Mouse (Mus musculus): ENCODE measurements around the gene Gria1. TPM values are rescaled to one million over a fixed set of nuclear protein-coding genes. Genes with fewer than 3 reads are reported as not detected.

Gene Gria1
- total and polyA plus RNA-seq, 2 experiments: 0.83 TPM; not detected in 1

- no peak for DNase-seq (ENCODE audit: extremely low read depth, low read depth, low spot score)
- H3K4me3 ChIP-seq (ENCODE audit: insufficient read depth, low read depth, low read length): no peak overlapping the region
- H3K36me3 ChIP-seq (ENCODE audit: control insufficient read depth, insufficient read depth, low read length): no peaks in the 10 kb centered on the region
- H3K9ac ChIP-seq (ENCODE audit: low read depth, low read length): no peak overlapping the region
- no peak overlapping the region for H3K27ac ChIP-seq (replicated peaks; ENCODE audit: insufficient read depth, low read depth, low read length)
- H3K27me3 ChIP-seq (ENCODE audit: control insufficient read depth, insufficient read depth, low read length): no peaks in the 10 kb centered on the region; the same call in 1 of the 2 replicates
- H3K79me2 ChIP-seq (ENCODE audit: control insufficient read depth, insufficient read depth, low read length): no peaks in the 10 kb centered on the region
- no peaks in the 10 kb centered on the region for H3K4me1 ChIP-seq (ENCODE audit: control insufficient read depth, insufficient read depth, low read length)
- TF ChIP-seq POLR2A (IDR thresholded peaks at IDR 0.05; ENCODE audit: extremely low read depth, insufficient read depth, low read length) (no peak), CTCF (IDR thresholded peaks at IDR 0.05; ENCODE audit: low read depth, low read length) (no peak)
- 67% methylated on average over 5 of the region's 5 CpGs for WGBS
Observed at GRCm38 (mm10) chr11:57100491-57100890, 89.3 kb downstream of the Gria1 start.

- Histone ChIP-seq H3K79me2 (ENCODE audit: control insufficient read depth, insufficient read depth, low read length) (no peaks in the 10 kb centered on the region), H3K27me3 (ENCODE audit: control insufficient read depth, insufficient read depth, low read length) (no peaks in the 10 kb centered on the region; the same call in 1 of the 2 replicates), H3K36me3 (ENCODE audit: control insufficient read depth, insufficient read depth, low read length) (no peaks in the 10 kb centered on the region), H3K4me1 (ENCODE audit: control insufficient read depth, insufficient read depth, low read length) (no peaks in the 10 kb centered on the region), H3K9ac (ENCODE audit: low read depth, low read length) (no peak overlapping the region), H3K27ac (replicated peaks; ENCODE audit: insufficient read depth, low read depth, low read length) (no peak overlapping the region), H3K4me3 (ENCODE audit: insufficient read depth, low read depth, low read length) (no peak overlapping the region)
- DNase-seq (ENCODE audit: extremely low read depth, low read depth, low spot score): no peak
- WGBS: 62% methylated on average over 5 of the region's 5 CpGs
- TF ChIP-seq POLR2A (IDR thresholded peaks at IDR 0.05; ENCODE audit: extremely low read depth, insufficient read depth, low read length) (no peak), CTCF (IDR thresholded peaks at IDR 0.05; ENCODE audit: low read depth, low read length) (no peak)
Observed at GRCm38 (mm10) chr11:57103751-57104254, 92.6 kb downstream of the Gria1 start.

GRCm38 (mm10) chr11:57105683-57106082 is 94.5 kb downstream of the Gria1 start:
- H3K4me3 ChIP-seq (ENCODE audit: insufficient read depth, low read depth, low read length): no peak overlapping the region
- DNase-seq (ENCODE audit: extremely low read depth, low read depth, low spot score): no peak
- no peak overlapping the region for H3K9ac ChIP-seq (ENCODE audit: low read depth, low read length)
- no peaks in the 10 kb centered on the region for H3K36me3 ChIP-seq (ENCODE audit: control insufficient read depth, insufficient read depth, low read length)
- no peaks in the 10 kb centered on the region for H3K79me2 ChIP-seq (ENCODE audit: control insufficient read depth, insufficient read depth, low read length)
- H3K27ac ChIP-seq (replicated peaks; ENCODE audit: insufficient read depth, low read depth, low read length): no peak overlapping the region
- H3K4me1 ChIP-seq (ENCODE audit: control insufficient read depth, insufficient read depth, low read length): no peaks in the 10 kb centered on the region
- H3K27me3 ChIP-seq (ENCODE audit: control insufficient read depth, insufficient read depth, low read length): no peaks in the 10 kb centered on the region; the same call in 1 of the 2 replicates
- TF ChIP-seq POLR2A (IDR thresholded peaks at IDR 0.05; ENCODE audit: extremely low read depth, insufficient read depth, low read length) (no peak), CTCF (IDR thresholded peaks at IDR 0.05; ENCODE audit: low read depth, low read length) (no peak)
- WGBS: 77% methylated on average over 3 of the region's 3 CpGs

- no peak for TF ChIP-seq POLR2A (IDR thresholded peaks at IDR 0.05; ENCODE audit: extremely low read depth, insufficient read depth, low read length)
- no peak for TF ChIP-seq CTCF (IDR thresholded peaks at IDR 0.05; ENCODE audit: low read depth, low read length)
Observed at GRCm38 (mm10) chr11:57112386-57112785, 101.2 kb downstream of the Gria1 start.

GRCm38 (mm10) chr11:57114410-57114809 is 103.2 kb downstream of the Gria1 start:
- H3K4me3 ChIP-seq (ENCODE audit: insufficient read depth, low read depth, low read length): no peak overlapping the region
- no peak overlapping the region for H3K9ac ChIP-seq (ENCODE audit: low read depth, low read length)
- no peak for DNase-seq (ENCODE audit: extremely low read depth, low read depth, low spot score)
- TF ChIP-seq CTCF (IDR thresholded peaks at IDR 0.05; ENCODE audit: low read depth, low read length) (no peak), POLR2A (IDR thresholded peaks at IDR 0.05; ENCODE audit: extremely low read depth, insufficient read depth, low read length) (no peak)
- WGBS: 86% methylated on average over 5 of the region's 5 CpGs
- H3K36me3 ChIP-seq (ENCODE audit: control insufficient read depth, insufficient read depth, low read length): no peaks in the 10 kb centered on the region
- no peaks in the 10 kb centered on the region for H3K4me1 ChIP-seq (ENCODE audit: control insufficient read depth, insufficient read depth, low read length)
- no peaks in the 10 kb centered on the region for H3K79me2 ChIP-seq (ENCODE audit: control insufficient read depth, insufficient read depth, low read length)
- H3K27me3 ChIP-seq (ENCODE audit: control insufficient read depth, insufficient read depth, low read length): no peaks in the 10 kb centered on the region
- no peak overlapping the region for H3K27ac ChIP-seq (replicated peaks; ENCODE audit: insufficient read depth, low read depth, low read length)

More at GRCm38 (mm10) chr11:57112386-57112785, 101.2 kb downstream of the Gria1 start:
- no peak for DNase-seq (ENCODE audit: extremely low read depth, low read depth, low spot score)
- H3K4me1 ChIP-seq (ENCODE audit: control insufficient read depth, insufficient read depth, low read length): no peaks in the 10 kb centered on the region
- H3K4me3 ChIP-seq (ENCODE audit: insufficient read depth, low read depth, low read length): no peak overlapping the region
- no peaks in the 10 kb centered on the region for H3K79me2 ChIP-seq (ENCODE audit: control insufficient read depth, insufficient read depth, low read length)
- H3K27ac ChIP-seq (replicated peaks; ENCODE audit: insufficient read depth, low read depth, low read length): no peak overlapping the region
- no peaks in the 10 kb centered on the region for H3K27me3 ChIP-seq (ENCODE audit: control insufficient read depth, insufficient read depth, low read length)
- WGBS: 80% methylated on average over 8 of the region's 8 CpGs
- no peak overlapping the region for H3K9ac ChIP-seq (ENCODE audit: low read depth, low read length)
- H3K36me3 ChIP-seq (ENCODE audit: control insufficient read depth, insufficient read depth, low read length): no peaks in the 10 kb centered on the region

- 34% methylated on average over 8 of the region's 8 CpGs for WGBS
- H3K79me2 ChIP-seq (ENCODE audit: control insufficient read depth, insufficient read depth, low read length): no peaks in the 10 kb centered on the region
- H3K9ac ChIP-seq (ENCODE audit: low read depth, low read length): no peak overlapping the region
- H3K36me3 ChIP-seq (ENCODE audit: control insufficient read depth, insufficient read depth, low read length): no peaks in the 10 kb centered on the region
- peak; percentile 65 for DNase-seq (ENCODE audit: extremely low read depth, low read depth, low spot score)
- H3K4me1 ChIP-seq (ENCODE audit: control insufficient read depth, insufficient read depth, low read length): no peaks in the 10 kb centered on the region
- no peak for TF ChIP-seq CTCF (IDR thresholded peaks at IDR 0.05; ENCODE audit: low read depth, low read length)
- no peak for TF ChIP-seq POLR2A (IDR thresholded peaks at IDR 0.05; ENCODE audit: extremely low read depth, insufficient read depth, low read length)
- H3K27me3 ChIP-seq (ENCODE audit: control insufficient read depth, insufficient read depth, low read length): no peaks in the 10 kb centered on the region
- H3K4me3 ChIP-seq (ENCODE audit: insufficient read depth, low read depth, low read length): no peak overlapping the region
- no peak overlapping the region for H3K27ac ChIP-seq (replicated peaks; ENCODE audit: insufficient read depth, low read depth, low read length)
Observed at GRCm38 (mm10) chr11:57127066-57127465, 115.9 kb downstream of the Gria1 start.

All from liver, adult 2 months (tissue).